Mouse (Mus musculus) heart, postnatal 0 days (tissue): ENCODE data around the gene Cd63.

ENCODE experiments used
- CTCF ChIP-seq: IDR thresholded peaks from 2 replicates; pipeline ENCODE4 v1.5.1; 2016; ENCODE audit warnings: antibody characterized with exemption, control low read depth, low read depth
- EP300 ChIP-seq: IDR thresholded peaks from 2 replicates; pipeline ENCODE4 v1.6.1; 2016; ENCODE audit warnings: antibody characterized with exemption, low read depth

- no peak for TF ChIP-seq EP300
- no peak for TF ChIP-seq CTCF
These were observed 3.3 kb upstream of the Cd63 start for GRCm38 (mm10) chr10:128897501-128897900.
